Mouse (Mus musculus) monocyte, adult 2 months (primary cell): ENCODE data around the gene Slc5a10.

Source experiments
- DNase-seq, 2 experiments: peaks; one replicate each; pipeline ENCODE4 v3.0.0; 2022; ENCODE audit warnings: low spot score in 2 of 2, low read depth in 1 of 2

The Slc5a10 gene

DNA sequence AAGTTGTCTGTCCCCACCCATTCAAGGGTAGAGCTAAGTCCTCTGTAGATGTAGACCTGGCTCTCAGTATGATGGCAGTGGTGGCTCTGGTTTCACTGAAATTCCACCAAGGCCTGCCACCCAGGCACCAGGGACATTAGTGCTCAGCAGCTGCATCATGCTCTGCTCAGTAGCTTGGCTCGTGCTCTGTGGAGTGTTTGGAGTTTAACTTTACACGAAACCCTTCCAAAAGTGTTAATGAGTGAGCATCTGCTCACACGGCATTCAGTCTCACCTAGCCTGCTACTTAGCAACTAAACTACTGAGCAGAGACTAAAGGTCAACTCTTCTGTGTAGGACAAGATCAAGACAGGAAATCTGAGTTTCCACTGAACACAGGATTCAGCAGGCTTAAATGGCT, at the start of gene Slc5a10:
Gene Slc5a10, minus strand, starts transcription at position 191 of the 400 bp plus-strand sequence.
- DNase-seq = no peak

DNA sequence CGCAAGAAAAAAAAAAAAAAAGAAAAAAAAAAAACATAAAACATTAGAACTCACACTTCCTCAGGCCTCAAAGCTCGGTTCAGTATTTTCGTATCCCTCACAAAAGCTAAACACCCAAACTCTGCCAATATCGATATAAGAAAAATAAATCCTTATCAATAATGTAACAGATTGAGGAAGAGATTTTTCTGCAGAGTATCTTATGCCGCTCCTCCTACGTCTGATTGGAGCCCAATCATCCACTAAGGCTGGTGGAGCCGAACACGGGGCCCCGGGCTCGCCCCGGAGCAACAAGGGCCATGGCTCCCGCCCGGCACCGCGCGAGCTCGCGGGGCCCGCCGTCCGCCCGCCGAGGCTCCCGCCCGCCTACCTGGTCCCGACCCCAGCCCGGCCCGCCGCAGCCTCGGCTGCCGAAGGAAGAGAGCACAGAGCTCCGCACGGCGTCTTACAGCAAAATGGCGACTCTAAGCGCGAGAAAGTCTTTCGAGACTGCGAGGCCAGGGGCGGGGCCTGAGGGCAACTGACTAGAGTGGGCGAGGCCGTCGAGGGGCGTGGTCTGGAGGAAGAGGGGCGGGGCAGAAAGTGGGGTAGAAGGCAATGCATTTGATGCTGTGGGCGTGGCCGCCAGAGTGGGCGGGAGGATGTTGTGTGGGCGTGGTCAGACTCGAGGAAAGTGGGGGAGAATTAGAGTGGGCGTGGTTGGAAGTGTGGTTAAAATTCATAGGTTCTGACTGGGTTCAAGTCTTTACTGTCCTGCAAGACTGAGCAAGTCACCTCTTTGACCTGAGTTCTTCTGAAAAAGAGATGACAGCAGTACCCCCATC, 41.2 kb upstream of the Slc5a10 start, which contains the start of gene Prpsap2:
Gene Prpsap2, minus strand, starts transcription at position 505 of the 824 bp plus-strand sequence.
- peak; percentile 98 to 99 for DNase-seq

DNA sequence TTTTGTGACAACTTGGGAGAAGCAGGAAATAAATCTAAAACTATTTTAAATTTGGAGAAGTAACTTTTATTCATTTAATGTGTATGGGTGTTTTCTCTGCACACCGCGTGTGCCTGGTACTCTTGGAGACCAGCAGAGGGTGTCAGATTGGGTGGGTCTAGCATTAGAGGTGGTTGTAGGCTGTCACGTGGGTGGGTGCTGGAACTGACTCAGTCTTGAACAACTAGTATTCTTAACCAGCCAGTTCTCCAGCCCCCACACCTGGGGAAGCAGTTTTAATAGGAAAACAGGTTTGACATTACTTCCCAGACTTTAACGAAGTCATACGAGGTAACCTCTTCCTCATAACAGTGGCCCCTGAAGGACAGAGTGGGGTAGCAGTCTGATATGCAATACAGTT, 39.9 kb upstream of the Slc5a10 start:
- no peak for DNase-seq

DNA sequence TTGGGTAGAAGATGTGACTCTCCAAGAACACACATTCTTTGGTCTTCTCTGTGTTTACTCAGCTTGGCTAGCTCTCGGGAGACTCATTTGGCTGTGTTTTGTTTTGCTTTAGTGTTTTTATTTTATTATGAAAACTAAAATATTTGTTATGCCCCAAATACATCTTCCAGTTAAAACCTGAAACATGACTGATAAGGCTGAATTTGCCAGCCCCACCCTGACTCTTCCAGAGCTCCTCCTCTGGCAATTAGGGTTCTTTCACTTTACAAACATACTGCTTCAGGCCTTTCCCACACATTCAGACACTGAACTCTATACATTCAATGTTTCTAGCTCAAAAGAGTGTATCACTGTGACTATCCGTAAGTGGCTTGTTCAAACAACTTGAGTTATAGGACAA, 36.5 kb upstream of the Slc5a10 start:
- DNase-seq = no peak

DNA sequence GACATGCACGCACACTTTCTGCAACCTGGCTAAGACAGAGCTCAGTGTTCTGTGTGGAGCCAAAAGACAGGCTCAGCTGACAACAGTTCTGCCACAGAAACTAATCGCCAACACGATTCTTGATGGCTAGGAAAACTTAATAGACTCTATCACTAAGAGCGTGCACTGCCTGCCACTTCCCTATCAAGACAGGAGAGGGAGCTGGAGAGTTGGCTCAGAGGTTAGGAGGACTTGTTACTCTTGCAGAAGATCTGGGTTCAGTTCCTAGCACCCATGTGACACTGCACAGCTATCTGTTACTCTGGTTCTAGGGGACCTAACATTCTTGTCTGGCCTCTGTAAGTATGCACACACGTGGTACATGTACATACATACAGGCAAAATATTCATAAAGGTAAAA, 31.0 kb upstream of the Slc5a10 start:
- DNase-seq = no peak

DNA sequence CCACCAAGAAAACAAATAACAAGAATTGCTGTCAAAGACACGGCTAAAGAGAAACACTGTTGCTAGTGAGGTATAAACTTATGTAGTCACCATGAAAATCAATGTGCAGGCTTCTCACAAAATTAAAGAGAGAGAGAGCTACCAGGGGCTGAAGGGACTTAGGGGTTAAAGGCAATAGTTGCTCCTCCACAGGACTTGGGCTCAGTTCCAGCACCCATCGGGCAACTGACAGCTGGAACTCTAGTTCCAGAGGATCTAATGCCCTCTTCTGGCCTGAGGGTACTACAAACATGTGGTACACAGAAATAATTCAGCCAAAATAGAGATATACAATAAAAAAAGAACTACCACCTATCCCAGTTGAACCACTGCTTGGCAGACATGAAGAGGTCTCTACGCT, 26.5 kb upstream of the Slc5a10 start:
- no peak for DNase-seq

DNA sequence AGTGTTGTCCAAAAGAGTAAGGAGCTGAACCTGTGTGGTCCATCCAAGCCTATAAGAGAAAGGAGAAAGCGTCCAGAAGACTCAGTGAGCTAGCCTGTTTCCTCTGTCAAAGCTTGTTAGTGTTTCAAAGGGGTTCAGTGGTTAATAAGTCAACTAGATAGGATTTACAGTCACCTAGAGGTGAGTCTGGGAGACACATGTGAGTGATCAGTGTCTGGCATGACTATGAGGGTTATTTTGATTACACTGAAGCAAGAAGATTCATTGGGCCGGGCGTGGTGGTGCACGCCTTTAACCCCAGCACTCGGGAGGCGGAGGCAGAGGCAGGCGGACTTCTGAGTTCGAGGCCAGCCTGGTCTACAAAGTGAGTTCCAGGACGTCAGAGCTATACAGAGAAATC, 25.2 kb upstream of the Slc5a10 start:
- DNase-seq = no peak

DNA sequence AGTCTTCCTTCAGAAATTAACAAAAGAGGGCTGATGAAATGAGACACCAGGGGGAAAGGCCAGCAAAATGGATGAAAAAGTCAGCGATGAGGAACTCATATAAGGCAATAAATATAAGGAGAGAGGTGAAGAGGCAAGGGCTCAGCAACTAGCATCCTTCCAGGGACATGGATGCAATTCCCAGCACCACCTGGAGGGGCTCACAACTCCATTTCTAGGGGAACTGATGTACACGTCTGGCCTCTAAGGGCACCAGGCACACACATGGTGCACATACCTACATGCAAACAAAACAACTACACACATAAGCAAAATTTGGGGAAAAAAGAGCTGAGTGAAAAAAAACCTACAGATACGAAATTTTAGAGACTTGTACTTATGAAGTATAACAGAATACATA, 23.8 kb upstream of the Slc5a10 start:
- DNase-seq = no peak

DNA sequence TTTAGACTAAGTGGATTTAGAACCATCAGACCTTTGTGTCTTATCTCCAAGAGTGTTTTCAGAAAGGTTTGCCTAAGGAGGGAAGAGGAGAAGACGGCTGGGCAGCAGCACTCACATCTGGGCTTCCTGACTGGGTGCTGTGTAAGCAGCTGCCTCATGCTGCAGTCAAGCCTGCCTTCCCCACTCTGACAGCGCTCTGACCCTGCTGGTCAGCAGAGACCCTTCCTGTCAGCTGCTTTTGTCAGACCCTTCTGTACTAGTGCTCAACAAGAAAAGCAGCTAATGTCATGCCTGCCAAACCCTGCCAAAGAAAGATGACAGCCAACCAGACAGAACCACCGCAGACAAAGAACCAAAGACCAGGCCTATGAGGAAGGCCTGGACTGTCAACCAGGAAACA, 23.1 kb upstream of the Slc5a10 start:
- no peak for DNase-seq

DNA sequence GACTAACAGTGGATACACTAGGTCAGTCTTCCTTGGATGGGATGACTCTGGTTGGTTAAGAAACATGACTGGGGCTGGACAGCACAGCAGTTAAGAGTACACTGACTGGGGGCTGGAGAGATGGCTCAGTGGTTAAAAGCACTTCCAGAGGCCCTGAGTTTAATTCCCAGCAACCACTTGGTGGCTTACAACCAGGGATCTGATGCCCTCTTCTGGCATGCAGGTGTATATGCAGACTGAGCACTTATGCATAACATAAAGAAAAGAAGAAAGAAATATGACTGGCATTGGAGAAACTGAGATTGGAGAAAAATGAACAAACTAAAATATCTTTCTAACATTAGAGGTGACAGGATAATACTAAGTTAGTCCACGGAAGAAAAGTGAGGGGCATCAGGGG, 19.9 kb upstream of the Slc5a10 start:
- DNase-seq = no peak

DNA sequence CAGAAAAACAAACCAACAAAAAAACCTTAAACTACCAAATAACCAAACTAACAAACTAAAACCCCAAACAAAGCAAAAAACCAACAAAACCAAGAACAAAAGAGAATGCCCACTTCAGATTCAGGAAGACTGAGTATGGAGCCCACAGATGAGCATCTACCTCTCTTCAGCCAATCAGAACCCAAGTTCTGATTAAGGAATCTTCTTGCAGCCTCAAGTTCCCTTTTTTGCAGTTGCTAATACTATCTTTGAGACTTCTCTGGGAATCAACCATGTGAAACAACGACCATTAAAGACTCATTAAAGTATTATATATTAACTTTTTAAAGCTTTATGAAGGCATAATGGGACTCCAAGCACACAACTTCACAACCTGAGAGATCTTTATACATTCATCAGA, 16.7 kb upstream of the Slc5a10 start:
- DNase-seq = no peak

DNA sequence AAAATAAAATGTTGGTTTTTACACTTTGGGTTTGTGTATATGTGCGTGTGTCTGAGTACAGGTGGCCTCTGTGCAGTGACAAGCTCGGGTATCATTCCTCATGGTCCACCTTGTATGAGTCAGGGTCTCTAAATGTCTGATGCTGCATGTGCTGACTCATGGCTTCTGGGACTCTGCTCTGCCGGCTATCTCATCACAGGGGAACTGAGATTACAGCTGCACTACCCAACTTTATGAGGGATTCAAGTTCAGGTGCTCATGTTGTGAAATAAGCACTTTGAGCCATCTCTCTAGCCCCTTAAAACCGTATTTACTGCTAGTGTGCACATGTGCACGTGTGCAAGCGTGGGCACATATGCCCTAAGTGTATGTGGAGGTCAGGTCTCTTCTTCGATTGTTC, 12.0 kb upstream of the Slc5a10 start:
- no peak for DNase-seq

DNA sequence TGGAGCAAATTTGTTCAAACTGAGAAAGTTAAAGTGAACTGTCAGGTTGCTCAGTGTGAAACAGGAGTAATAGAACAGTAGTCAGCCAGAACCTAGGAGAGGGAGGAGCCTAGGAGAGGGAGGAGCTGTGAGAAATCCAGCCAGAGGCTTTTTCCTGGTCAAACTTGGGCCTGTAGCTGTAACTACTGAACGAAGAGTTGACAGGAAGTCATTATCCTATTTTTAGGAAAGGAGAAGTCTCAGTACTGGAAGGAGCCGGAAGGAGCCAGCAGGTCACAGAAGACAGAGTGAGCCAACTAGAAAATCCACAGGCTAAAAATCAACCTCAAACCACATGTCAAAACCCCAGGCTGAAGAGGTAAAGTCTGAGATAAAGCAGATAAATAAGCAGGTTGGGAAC, 7.4 kb upstream of the Slc5a10 start:
- DNase-seq = no peak

DNA sequence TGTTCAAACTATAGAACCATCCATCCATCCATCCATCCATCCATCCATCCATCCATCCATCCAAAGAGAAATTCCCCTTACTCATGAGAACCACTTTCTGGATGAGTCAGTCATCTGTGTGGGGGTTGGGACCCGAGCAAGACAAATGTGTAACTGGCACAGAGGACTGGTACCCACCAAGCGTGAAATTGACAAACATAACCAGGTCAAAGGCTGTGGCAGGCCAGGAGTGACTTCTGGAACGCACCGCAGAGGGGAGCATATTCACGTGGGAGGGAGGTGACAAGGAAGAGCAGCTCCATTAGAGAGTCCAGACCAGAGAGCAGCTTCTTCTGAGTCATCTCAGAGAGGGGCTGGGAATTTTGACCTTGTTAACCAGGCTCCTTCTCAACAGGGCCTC, 1.5 kb upstream of the Slc5a10 start:
- no peak for DNase-seq

DNA sequence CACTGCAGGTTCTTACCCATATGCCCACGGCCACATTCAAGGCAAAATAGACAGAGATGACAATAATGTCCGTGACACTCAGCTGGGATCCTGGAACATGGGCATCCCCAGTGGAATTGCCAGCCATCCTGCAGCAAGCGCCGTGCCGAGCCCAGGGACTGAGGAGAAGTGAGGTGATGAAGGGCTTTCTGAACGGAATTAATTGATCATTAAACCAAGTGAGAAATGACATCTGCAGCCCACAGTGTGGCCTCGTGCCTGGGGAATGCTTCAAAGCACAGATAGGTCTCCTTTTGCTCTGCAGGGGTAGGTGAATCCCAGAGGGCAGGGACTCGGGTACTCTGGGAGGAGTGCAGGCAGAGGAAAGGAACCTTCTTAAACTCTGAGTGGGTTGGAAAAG, 800 bp downstream of the Slc5a10 start:
- no peak for DNase-seq

DNA sequence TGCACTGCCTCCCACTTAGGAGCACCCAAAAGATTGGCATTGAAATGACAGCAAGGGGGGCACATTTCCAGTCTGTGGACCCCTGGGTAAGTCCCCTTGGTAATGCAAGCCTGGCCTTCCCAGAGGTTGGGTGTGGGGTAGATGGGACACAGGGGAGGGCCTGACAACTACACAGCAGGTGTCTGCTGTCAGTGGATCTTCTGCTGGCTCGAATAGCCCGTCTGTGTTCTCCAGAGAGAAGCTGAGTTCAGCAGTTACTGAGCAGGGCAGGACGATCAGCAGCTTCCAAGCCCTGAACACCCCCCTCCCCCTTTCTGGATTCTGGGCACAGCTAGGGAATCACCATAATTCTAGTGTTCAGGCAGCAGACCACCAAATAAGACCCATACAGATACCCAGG, 1.2 kb downstream of the Slc5a10 start:
- DNase-seq = no peak

DNA sequence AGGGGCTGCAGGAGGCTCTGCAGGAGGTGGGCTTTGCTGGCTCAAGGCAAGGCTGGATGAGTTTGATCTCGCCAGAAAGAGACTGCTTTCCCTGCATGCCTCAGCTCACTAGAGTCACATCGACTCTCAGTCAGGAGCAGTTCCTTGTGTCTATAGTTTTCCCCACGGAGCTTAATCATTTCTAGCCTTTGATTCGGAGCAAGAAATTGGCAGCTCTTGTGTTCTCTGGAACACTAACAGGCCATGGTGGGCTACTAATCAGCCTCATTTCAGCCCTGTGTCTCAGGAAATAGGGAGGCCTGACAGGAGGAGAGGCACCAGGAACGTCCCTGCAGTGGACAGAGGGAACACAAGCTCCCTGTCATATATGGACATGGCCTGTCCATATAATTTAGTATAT, 2.6 kb downstream of the Slc5a10 start:
- DNase-seq = no peak

DNA sequence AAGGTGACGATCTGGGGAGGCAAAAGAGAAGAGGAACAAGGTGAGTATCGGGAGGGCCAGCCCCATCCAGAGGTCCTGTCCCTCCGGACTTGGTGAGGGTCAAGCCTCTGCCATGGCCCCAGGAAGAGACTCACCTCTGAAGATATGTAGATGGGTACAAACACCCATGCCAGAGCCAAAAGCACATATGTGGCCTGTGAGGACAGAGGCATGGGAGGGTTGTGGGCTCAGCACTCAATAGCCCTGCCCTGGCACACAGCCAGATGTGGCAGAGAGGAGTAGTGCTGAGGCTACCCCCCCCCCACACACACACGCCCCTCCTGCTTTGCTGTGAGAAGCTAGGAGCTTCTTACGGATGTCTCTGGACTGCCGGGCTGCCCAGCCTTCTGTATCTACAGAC, 5.5 kb downstream of the Slc5a10 start:
- no peak for DNase-seq

DNA sequence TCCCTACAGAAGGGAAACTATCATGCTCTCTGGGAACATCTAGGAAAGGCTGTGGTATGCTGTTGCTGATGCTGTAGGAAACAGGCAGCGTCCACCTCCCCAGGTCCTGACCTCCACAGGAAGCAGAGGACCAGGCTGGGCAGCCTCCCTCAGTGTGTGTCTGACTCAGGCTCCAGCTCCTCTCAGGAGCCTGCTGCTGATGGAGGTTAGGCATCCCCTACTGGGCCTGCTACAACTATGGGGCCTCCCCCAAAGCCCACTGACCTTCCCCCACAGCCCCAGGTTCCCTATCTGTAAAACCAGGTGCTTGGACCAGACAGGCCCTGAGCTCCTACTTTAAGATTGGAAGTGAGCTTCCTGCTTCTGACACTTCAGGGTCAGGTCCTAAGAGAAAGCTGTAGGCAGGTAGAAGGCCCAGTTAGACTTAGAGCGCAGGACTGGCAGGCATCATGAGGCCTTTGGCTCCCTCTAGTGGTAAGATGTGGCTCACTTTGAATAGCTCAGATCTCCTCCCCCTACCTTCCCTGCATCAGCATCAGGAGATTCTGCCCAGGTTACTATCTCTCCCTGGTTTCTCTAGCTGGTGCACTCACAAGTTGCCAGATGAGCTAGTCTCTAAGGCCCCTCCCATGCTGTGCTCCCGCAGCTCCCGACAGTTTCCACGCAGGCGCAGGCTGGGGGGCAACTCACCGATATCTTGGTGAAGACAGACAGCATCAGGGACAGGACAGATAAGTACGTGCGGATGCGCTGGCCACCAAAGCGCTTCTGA, 6.1 kb downstream of the Slc5a10 start:
- peak in 1 of 2 experiments; percentile 15 for DNase-seq

DNA sequence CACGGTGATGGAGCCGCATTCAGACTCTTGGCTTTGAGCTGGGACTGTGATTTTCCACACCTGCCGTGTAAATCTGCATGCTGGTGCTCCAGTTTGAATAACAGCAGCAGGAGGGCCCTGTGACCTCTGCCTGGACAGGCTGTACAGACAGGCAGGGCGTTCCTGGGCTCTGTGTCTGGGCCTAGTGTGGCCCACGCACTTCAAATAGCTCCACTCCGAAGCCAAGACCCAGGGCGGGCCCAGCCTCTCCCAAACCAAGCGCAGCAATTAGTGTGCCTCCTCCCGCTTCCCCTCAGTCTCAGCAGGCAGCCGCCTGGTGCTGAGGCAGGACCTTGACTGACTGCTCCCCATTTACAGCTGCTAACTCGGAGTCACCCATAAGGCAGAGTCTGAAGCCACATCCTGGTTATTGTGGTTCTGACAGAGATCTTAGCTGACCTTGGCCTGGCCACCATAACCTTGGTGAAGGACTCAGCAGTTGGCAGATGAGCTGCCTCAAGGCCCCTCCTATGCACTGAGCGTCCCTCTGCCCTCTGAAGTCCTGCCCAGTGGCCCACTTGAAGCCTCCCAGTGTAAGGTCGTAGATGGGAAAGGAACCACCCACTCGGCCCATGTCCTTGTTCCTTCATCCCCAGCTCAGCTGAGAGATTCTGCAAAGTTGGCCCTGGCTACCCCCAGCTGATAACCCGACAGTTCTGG, 7.3 kb downstream of the Slc5a10 start:
- no peak for DNase-seq

DNA sequence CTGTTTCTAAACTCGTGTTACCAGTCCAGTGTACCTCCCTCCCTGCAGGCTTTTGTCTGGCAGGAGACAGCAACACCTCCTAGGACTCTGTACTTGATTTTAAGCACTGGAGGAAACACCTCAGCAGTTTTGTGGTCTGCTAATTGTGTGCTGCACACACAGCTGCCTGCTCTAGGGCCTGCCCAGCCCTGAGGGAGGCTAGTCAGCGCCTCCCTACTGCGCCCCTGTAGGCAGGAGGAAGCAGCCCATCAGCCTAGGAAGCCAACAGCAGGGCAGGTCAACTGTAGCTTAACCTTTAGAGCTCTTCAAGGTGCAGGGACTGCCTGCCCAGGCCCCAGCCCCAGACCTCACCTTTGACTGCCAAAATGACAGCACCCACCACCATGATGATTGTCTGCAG, 11.7 kb downstream of the Slc5a10 start:
- no peak for DNase-seq

DNA sequence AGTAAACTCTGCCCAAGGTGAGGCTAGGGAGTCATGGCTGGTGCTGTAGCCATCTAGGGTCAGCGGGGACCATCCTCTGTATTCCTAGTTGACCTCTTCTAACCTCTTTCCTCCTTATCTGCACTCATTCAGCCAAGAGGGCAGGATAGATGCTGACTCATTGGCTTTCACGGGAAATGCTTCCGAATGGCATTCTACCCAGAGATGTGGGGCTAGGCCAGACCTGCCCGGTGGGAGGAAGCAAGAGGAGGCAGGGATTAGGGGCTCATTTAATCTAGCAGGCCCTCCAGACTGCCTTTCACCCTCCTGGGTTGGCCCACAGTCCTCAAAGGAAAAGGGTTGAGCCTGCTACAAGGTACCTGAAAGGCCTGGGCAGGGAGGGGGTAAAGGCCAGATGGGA, 14.4 kb downstream of the Slc5a10 start:
- no peak for DNase-seq
